Mouse (Mus musculus) ES-E14 (cell line): ENCODE results near the gene H2-Ke6. TPM values are rescaled to one million over a fixed set of nuclear protein-coding genes. Genes with fewer than 3 reads are reported as not detected.

Experiments
- DNase-seq: peaks from one replicate; pipeline ENCODE4 v3.0.0-alpha.2; 2013; ENCODE audit warnings: low read depth, low spot score
- H3K27ac ChIP-seq: 2 replicates; pipeline ENCODE4 v1.5.1; 2012; ENCODE audit warnings: low read depth, mild to moderate bottlenecking, low read length, moderate library complexity, mixed read lengths; ENCODE audit not compliant: poor library complexity, insufficient read depth, severe bottlenecking
- H3K36me3 ChIP-seq: 2 replicates; pipeline ENCODE4 v1.6.1; 2012; ENCODE audit warnings: mild to moderate bottlenecking, low read length, moderate library complexity, mixed read lengths; ENCODE audit not compliant: control insufficient read depth, poor library complexity, insufficient read depth, severe bottlenecking
- H3K4me1 ChIP-seq, 2 experiments: fragments of 150-350 bp in 1 of 2; sonication (generic) in 1 of 2; 2 replicates each; pipeline ENCODE4 v1.6.1; 2012; ENCODE audit warnings: low read length in 2 of 2, mild to moderate bottlenecking in 1 of 2, mixed read lengths in 1 of 2; ENCODE audit not compliant: control insufficient read depth in 2 of 2, insufficient read depth in 2 of 2, poor library complexity in 1 of 2
- H3K4me3 ChIP-seq, 2 experiments: fragments of 150-350 bp in 1 of 2; sonication (generic) in 1 of 2; 2 replicates each; pipeline ENCODE4 v1.5.1; 2012; ENCODE audit warnings: low read length in 2 of 2, low read depth in 1 of 2, mild to moderate bottlenecking in 1 of 2, mixed read lengths in 1 of 2; ENCODE audit not compliant: insufficient read depth in 1 of 2, poor library complexity in 1 of 2, severe bottlenecking in 1 of 2
- H3K9ac ChIP-seq: 2 replicates; pipeline ENCODE4 v1.6.1; 2012; ENCODE audit warnings: low read depth, mild to moderate bottlenecking, low read length, mixed read lengths; ENCODE audit not compliant: poor library complexity, insufficient read depth, severe bottlenecking
- H3K9me3 ChIP-seq: fragments of 150-350 bp; sonication (generic); 2 replicates; pipeline ENCODE4 v1.6.1; 2012; ENCODE audit warnings: low read depth, mild to moderate bottlenecking, low read length; ENCODE audit not compliant: control insufficient read depth, insufficient read depth
- CHD2 ChIP-seq: IDR thresholded peaks from 2 replicates; pipeline ENCODE4 v1.6.1; 2014; ENCODE audit warnings: mild to moderate bottlenecking, low read depth, low read length, inconsistent platforms
- HCFC1 ChIP-seq: IDR thresholded peaks from 2 replicates; pipeline ENCODE4 v1.6.1; 2012; ENCODE audit warnings: low read length, inconsistent platforms, borderline replicate concordance; ENCODE audit not compliant: insufficient read depth
- MAFK ChIP-seq: IDR thresholded peaks from 2 replicates; pipeline ENCODE4 v1.6.1; 2014; ENCODE audit warnings: mild to moderate bottlenecking, low read depth, low read length, inconsistent platforms; ENCODE audit not compliant: insufficient read depth
- ZC3H11A ChIP-seq: IDR thresholded peaks from 2 replicates; pipeline ENCODE4 v1.6.1; 2012; ENCODE audit warnings: low read depth, mild to moderate bottlenecking, inconsistent platforms, low read length, borderline replicate concordance
- ZNF384 ChIP-seq: IDR thresholded peaks from 2 replicates; pipeline ENCODE4 v1.6.1; 2012; ENCODE audit warnings: low read depth, low read length, inconsistent platforms
- in situ Hi-C, 2 experiments: fragments of 600-800 bp; cut with MboI; formaldehyde crosslinking; loops; one replicate each; pipeline ENCODE4 v1.15.1; 2025; ENCODE audit warnings: low sequenced_read_pairs in 2 of 2, inconsistent platforms in 1 of 2; ENCODE audit not compliant: unreplicated experiment in 2 of 2
- total RNA-seq: library from RNA; depleted of rRNA; stranded (reverse); fragments of 300-350 nt; gene quantifications from 2 replicates; pipeline ENCODE4 v1.2.3, GENCODE M21; 2012

H2-Ke6 gene
- total RNA-seq, 1 experiment = 15.5 TPM

- peaks cover 9% of the 10 kb centered on the region for H3K9me3 ChIP-seq
- peak overlapping the region; percentile 3 to 6; a peak in 2 of 4 replicates for H3K4me3 ChIP-seq
- no peak overlapping the region for H3K27ac ChIP-seq
- TF ChIP-seq ZC3H11A (no peak), HCFC1 (no peak), CHD2 (no peak), MAFK (no peak), ZNF384 (no peak)
- in situ Hi-C loops = no loop called here
- peaks cover 11% of the 10 kb centered on the region; the same call in 1 of the 2 replicates for H3K36me3 ChIP-seq
- no peak for DNase-seq
- H3K9ac ChIP-seq = no peak overlapping the region
- H3K4me1 ChIP-seq = peaks cover 2 to 26% of the 10 kb centered on the region in 2 experiments; a peak in 3 of 4 replicates
Observed at GRCm38 (mm10) chr17:34022987-34023386, 4.9 kb downstream of the H2-Ke6 start.

GRCm38 (mm10) chr17:34022414-34022783 lies 5.5 kb downstream of the H2-Ke6 start:
- H3K9me3 ChIP-seq = peaks cover 10% of the 10 kb centered on the region
- H3K9ac ChIP-seq = no peak overlapping the region
- DNase-seq = no peak
- peak overlapping the region; percentile 28 to 47; a peak in 3 of 4 replicates for H3K4me3 ChIP-seq
- no peak for TF ChIP-seq ZC3H11A
- in situ Hi-C loops = no loop called here
- H3K36me3 ChIP-seq = peaks cover 11% of the 10 kb centered on the region; the same call in 1 of the 2 replicates
- peaks cover 2 to 26% of the 10 kb centered on the region in 2 experiments; a peak in 3 of 4 replicates for H3K4me1 ChIP-seq
- H3K27ac ChIP-seq = no peak overlapping the region

GRCm38 (mm10) chr17:34021539-34022413 lies 6.1 kb downstream of the H2-Ke6 start:
- no peak for DNase-seq
- Histone ChIP-seq H3K4me3 (peak overlapping the region; percentile 28 to 47; a peak in 3 of 4 replicates), H3K27ac (no peak overlapping the region; the same call in 1 of the 2 replicates), H3K4me1 (peaks cover 0 to 22% of the 10 kb centered on the region in 2 experiments; a peak in 2 of 4 replicates), H3K9me3 (peaks cover 10% of the 10 kb centered on the region), H3K9ac (no peak overlapping the region), H3K36me3 (peaks cover 11% of the 10 kb centered on the region; the same call in 1 of the 2 replicates)
- TF ChIP-seq HCFC1 = no peak
- in situ Hi-C loops = no loop called here

- in situ Hi-C loops = no loop called here
- Histone ChIP-seq H3K9ac (no peak overlapping the region), H3K4me1 (no peaks in the 10 kb centered on the region), H3K9me3 (peaks cover 4% of the 10 kb centered on the region), H3K4me3 (no peak overlapping the region), H3K27ac (peak overlapping the region; percentile 28; the same call in 1 of the 2 replicates), H3K36me3 (0 out of 2 replicates have a peak, but pooled peaks cover 2% of the 10 kb centered on the region)
- DNase-seq = no peak
- no peak for TF ChIP-seq MAFK
Observed at GRCm38 (mm10) chr17:34013436-34013835, 14.4 kb downstream of the H2-Ke6 start.

- H3K27ac ChIP-seq = no peak overlapping the region
- H3K4me1 ChIP-seq = no peaks in the 10 kb centered on the region
- H3K36me3 ChIP-seq = 0 out of 2 replicates have a peak, but pooled peaks cover 2% of the 10 kb centered on the region
- H3K9ac ChIP-seq = no peak overlapping the region
- no peak for TF ChIP-seq ZC3H11A
- TF ChIP-seq ZNF384 = no peak
- no peak for TF ChIP-seq MAFK
- TF ChIP-seq CHD2 = no peak
- TF ChIP-seq HCFC1 = no peak
- H3K4me3 ChIP-seq = no peak overlapping the region
- in situ Hi-C loops = no loop called here
- no peaks in the 10 kb centered on the region for H3K9me3 ChIP-seq
- DNase-seq = no peak
Observed at GRCm38 (mm10) chr17:34010156-34010555, 17.7 kb downstream of the H2-Ke6 start.
